Mouse (Mus musculus): Measurements from ENCODE around the gene Zdhhc13. TPM values are rescaled to one million over a fixed set of nuclear protein-coding genes. Genes with fewer than 3 reads are reported as not detected.

The Zdhhc13 gene
- total RNA-seq, 2 experiments from 2014 or later = 65.5 to 94.0 TPM

- ATAC-seq (replicated peaks; ENCODE audit: low FRiP score, low TSS enrichment, poor library complexity, severe bottlenecking) = no peak
These were observed 46.3 kb downstream of the Zdhhc13 start for GRCm38 (mm10) chr7:48834989-48835626.

GRCm38 (mm10) chr7:48836949-48837348 lies 48.1 kb downstream of the Zdhhc13 start:
- peak; percentile 69 for ATAC-seq (replicated peaks; ENCODE audit: low FRiP score, low TSS enrichment, poor library complexity, severe bottlenecking)

GRCm38 (mm10) chr7:48838434-48838833 lies 49.6 kb downstream of the Zdhhc13 start:
- peak; percentile 77 for ATAC-seq (replicated peaks; ENCODE audit: low FRiP score, low TSS enrichment, poor library complexity, severe bottlenecking)

- no peak for ATAC-seq (replicated peaks; ENCODE audit: low FRiP score, low TSS enrichment, poor library complexity, severe bottlenecking)
These were observed 51.7 kb downstream of the Zdhhc13 start for GRCm38 (mm10) chr7:48840545-48840944.

- ATAC-seq (replicated peaks; ENCODE audit: low FRiP score, low TSS enrichment, poor library complexity, severe bottlenecking) = no peak
These were observed 52.7 kb downstream of the Zdhhc13 start for GRCm38 (mm10) chr7:48841538-48841937.

- ATAC-seq (replicated peaks; ENCODE audit: low FRiP score, low TSS enrichment, poor library complexity, severe bottlenecking) = no peak
These were observed 53.5 kb downstream of the Zdhhc13 start for GRCm38 (mm10) chr7:48842353-48842752.

GRCm38 (mm10) chr7:48843541-48843940 lies 54.7 kb downstream of the Zdhhc13 start:
- ATAC-seq (replicated peaks; ENCODE audit: low FRiP score, low TSS enrichment, poor library complexity, severe bottlenecking) = no peak

- no peak for ATAC-seq (replicated peaks; ENCODE audit: low FRiP score, low TSS enrichment, poor library complexity, severe bottlenecking)
These were observed 56.6 kb downstream of the Zdhhc13 start for GRCm38 (mm10) chr7:48845213-48845973.

- no peak for ATAC-seq (replicated peaks; ENCODE audit: low FRiP score, low TSS enrichment, poor library complexity, severe bottlenecking)
These were observed 58.0 kb downstream of the Zdhhc13 start for GRCm38 (mm10) chr7:48846755-48847154.

- no peak for ATAC-seq (replicated peaks; ENCODE audit: low FRiP score, low TSS enrichment, poor library complexity, severe bottlenecking)
These were observed 59.2 kb downstream of the Zdhhc13 start, which contains the start of gene Csrp3 for GRCm38 (mm10) chr7:48847820-48848650. Csrp3 (minus strand) TSS chr7:48848033.

- ATAC-seq (replicated peaks; ENCODE audit: low FRiP score, low TSS enrichment, poor library complexity, severe bottlenecking) = no peak
These were observed 62.8 kb downstream of the Zdhhc13 start for GRCm38 (mm10) chr7:48851529-48852104.

GRCm38 (mm10) chr7:48853496-48853895 lies 64.7 kb downstream of the Zdhhc13 start:
- no peak for ATAC-seq (replicated peaks; ENCODE audit: low FRiP score, low TSS enrichment, poor library complexity, severe bottlenecking)

GRCm38 (mm10) chr7:48855461-48855860 lies 66.7 kb downstream of the Zdhhc13 start:
- no peak for ATAC-seq (replicated peaks; ENCODE audit: low FRiP score, low TSS enrichment, poor library complexity, severe bottlenecking)

- ATAC-seq (replicated peaks; ENCODE audit: low FRiP score, low TSS enrichment, poor library complexity, severe bottlenecking) = 0 out of 2 replicates have a peak, but pooled peaks have one; percentile 2
These were observed 69.5 kb downstream of the Zdhhc13 start for GRCm38 (mm10) chr7:48858257-48858656.

- no peak for ATAC-seq (replicated peaks; ENCODE audit: low FRiP score, low TSS enrichment, poor library complexity, severe bottlenecking)
These were observed 70.6 kb downstream of the Zdhhc13 start for GRCm38 (mm10) chr7:48859362-48859761.

GRCm38 (mm10) chr7:48860948-48861347 lies 72.1 kb downstream of the Zdhhc13 start:
- no peak for ATAC-seq (replicated peaks; ENCODE audit: low FRiP score, low TSS enrichment, poor library complexity, severe bottlenecking)

- no peak; the same call in 1 of the 2 replicates for ATAC-seq (replicated peaks; ENCODE audit: low FRiP score, low TSS enrichment, poor library complexity, severe bottlenecking)
These were observed 73.0 kb downstream of the Zdhhc13 start for GRCm38 (mm10) chr7:48861796-48862195.

GRCm38 (mm10) chr7:48864199-48864598 lies 75.4 kb downstream of the Zdhhc13 start:
- no peak for ATAC-seq (replicated peaks; ENCODE audit: low FRiP score, low TSS enrichment, poor library complexity, severe bottlenecking)

- ATAC-seq (replicated peaks; ENCODE audit: low FRiP score, low TSS enrichment, poor library complexity, severe bottlenecking) = peak; percentile 83
These were observed 76.1 kb downstream of the Zdhhc13 start for GRCm38 (mm10) chr7:48864671-48865458.
